15 mouse cellular contexts compared by ENCODE assay signal in the genomic region with DNA sequence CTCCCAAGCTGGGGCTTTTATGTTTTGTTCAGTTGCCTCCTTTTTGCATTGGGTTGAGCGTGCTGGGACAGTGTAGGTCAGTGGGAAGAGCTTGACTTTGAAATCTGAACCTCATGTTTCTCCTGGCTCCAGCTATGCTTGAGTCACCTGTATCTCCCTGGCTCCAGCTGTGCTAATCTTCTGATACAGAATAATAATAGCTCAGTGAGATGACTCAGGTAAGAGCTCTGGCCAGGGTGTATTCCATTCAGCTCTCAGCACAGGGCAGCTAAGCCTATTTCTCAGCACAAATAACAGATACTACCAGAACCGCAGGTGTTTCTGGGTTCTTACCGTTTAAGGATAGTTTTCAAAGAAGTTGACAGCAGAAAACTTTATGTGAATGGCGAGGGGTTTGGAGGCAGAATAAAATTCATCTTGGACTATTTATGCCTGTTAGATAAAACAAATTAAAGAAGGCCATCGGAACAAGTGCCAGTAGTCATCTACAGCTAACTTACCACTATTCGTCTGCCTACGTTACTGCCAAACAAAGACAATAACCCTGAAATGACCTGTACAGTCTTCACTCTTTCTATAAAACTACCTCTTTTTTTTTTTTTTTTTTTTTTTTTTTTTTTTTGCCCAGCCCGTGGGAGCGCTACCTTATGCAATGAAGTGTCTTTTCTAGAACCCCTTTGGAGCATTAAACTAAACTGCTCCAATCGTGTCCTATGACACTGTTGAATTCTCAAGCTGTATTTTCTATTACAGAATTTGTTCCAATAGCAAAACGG. TPM values are rescaled to one million over a fixed set of nuclear protein-coding genes. Genes with fewer than 3 reads are reported as not detected.
DNase-seq lines count a peak whose midpoint lies in the region; ATAC-seq and TF ChIP-seq lines count a peak whose summit lies in the region.
"Had no signal": no experiment of that assay in that cellular context is flagged by ENCODE, and none has a peak within 500 bp of the region (broad histone marks: within the 10 kb centered on the region; RNA-seq: fewer than 3 reads in every experiment).

No protein-coding gene starts in this region.

- no peak overlapping the region for H3K9ac ChIP-seq in heart, embryonic 15.5 days
- no peak overlapping the region for H3K9ac ChIP-seq in lung, embryonic 14.5 days
- no peak overlapping the region for H3K9ac ChIP-seq in intestine, postnatal 0 days (ENCODE audit: low read depth, low read length)
- no peak overlapping the region for H3K9ac ChIP-seq in liver, embryonic 11.5 days (ENCODE audit: low read depth, low read length)

- intact Hi-C loops in left cerebral cortex, postnatal 4 days (cut with DNase I) = no loop called here

- peak overlapping the region; percentile 72; the same call in 1 of the 2 replicates for H3K4me2 ChIP-seq in heart, embryonic 15.5 days
- H3K4me2 ChIP-seq in lung, embryonic 14.5 days = peak overlapping the region; percentile 73; the same call in 1 of the 2 replicates
- peak overlapping the region; percentile 81; the same call in 1 of the 2 replicates for H3K4me2 ChIP-seq in intestine, postnatal 0 days (replicated peaks; ENCODE audit: low read depth)
- H3K4me2 ChIP-seq in liver, embryonic 11.5 days = no peak overlapping the region

- no peaks in the 10 kb centered on the region for H3K27me3 ChIP-seq in heart, embryonic 15.5 days
- H3K27me3 ChIP-seq in lung, embryonic 14.5 days (ENCODE audit: insufficient read depth, low read length) = no peaks in the 10 kb centered on the region
- no peaks in the 10 kb centered on the region for H3K27me3 ChIP-seq in intestine, postnatal 0 days (replicated peaks; ENCODE audit: control insufficient read depth, insufficient read depth, low read length)
- no peaks in the 10 kb centered on the region for H3K27me3 ChIP-seq in liver, embryonic 11.5 days (replicated peaks; ENCODE audit: control insufficient read depth, insufficient read depth, low read length)
- H3K27me3 ChIP-seq: embryonic facial prominence, embryonic 12.5 days had no signal

- no peak overlapping the region for H3K27ac ChIP-seq in heart, embryonic 15.5 days
- no peak overlapping the region for H3K27ac ChIP-seq in lung, embryonic 14.5 days (ENCODE audit: low read depth)
- H3K27ac ChIP-seq in intestine, postnatal 0 days (ENCODE audit: low read depth, low read length) = no peak overlapping the region
- H3K27ac ChIP-seq in liver, embryonic 11.5 days (ENCODE audit: low read depth, low read length) = no peak overlapping the region

- TF ChIP-seq CTCF in lung, embryonic 14.5 days (IDR thresholded peaks at IDR 0.05; ENCODE audit: low read depth) = no peak
- no peak for TF ChIP-seq CTCF in intestine, postnatal 0 days (IDR thresholded peaks at IDR 0.05; ENCODE audit: low read depth)

- WGBS in heart, embryonic 15.5 days = 75% methylated on average over 11 of the region's 11 CpGs
- WGBS in lung, embryonic 14.5 days = 74% methylated on average over 11 of the region's 11 CpGs
- WGBS in intestine, postnatal 0 days = 78% methylated on average over 11 of the region's 11 CpGs
- 73% methylated on average over 11 of the region's 11 CpGs for WGBS in liver, embryonic 11.5 days

- no peak for DNase-seq in heart, adult 9 months (ENCODE audit: low spot score in 2 of 2)
- no peak for DNase-seq in lung, embryonic 14.5 days
- DNase-seq in lung, postnatal 4 days = no peak
- DNase-seq in brain, adult 2 months (ENCODE audit: low read depth, low spot score) = peak; percentile 21
- no peak for DNase-seq in liver, embryonic 11.5 days (ENCODE audit: low spot score)
- no peak for DNase-seq in left cerebral cortex, postnatal 4 days
- DNase-seq: cerebellum, adult 8-10 months; gastrocnemius, postnatal 25 days; thymus, postnatal 4 days had no signal

- H3K4me3 ChIP-seq in heart, embryonic 15.5 days = no peak overlapping the region
- no peak overlapping the region for H3K4me3 ChIP-seq in lung, embryonic 14.5 days (ENCODE audit: low read depth, low read length)
- no peak overlapping the region for H3K4me3 ChIP-seq in intestine, postnatal 0 days (ENCODE audit: low read depth, low read length)
- H3K4me3 ChIP-seq in liver, embryonic 11.5 days (ENCODE audit: low read depth, low read length) = no peak overlapping the region

- no peaks in the 10 kb centered on the region for H3K9me3 ChIP-seq in heart, embryonic 15.5 days (replicated peaks)
- H3K9me3 ChIP-seq in lung, embryonic 14.5 days (ENCODE audit: low read depth, low read length) = no peaks in the 10 kb centered on the region
- no peaks in the 10 kb centered on the region for H3K9me3 ChIP-seq in intestine, postnatal 0 days (ENCODE audit: control insufficient read depth)
- H3K9me3 ChIP-seq in liver, embryonic 11.5 days (ENCODE audit: control insufficient read depth, low read length) = no peaks in the 10 kb centered on the region
- H3K9me3 ChIP-seq: embryonic facial prominence, embryonic 12.5 days had no signal

- no peak for ATAC-seq in heart, embryonic 15.5 days (replicated peaks; ENCODE audit: insufficient number of reproducible peaks, insufficient read depth, low FRiP score, low read depth)
- ATAC-seq in lung, embryonic 14.5 days (ENCODE audit: insufficient read depth) = no peak
- ATAC-seq in intestine, postnatal 0 days = peak; percentile 51; the same call in 1 of the 2 replicates
- no peak for ATAC-seq in liver, embryonic 11.5 days (replicated peaks; ENCODE audit: low FRiP score)

- no peaks in the 10 kb centered on the region for H3K36me3 ChIP-seq in heart, embryonic 15.5 days
- H3K36me3 ChIP-seq in lung, embryonic 14.5 days (ENCODE audit: insufficient read depth) = no peaks in the 10 kb centered on the region
- no peaks in the 10 kb centered on the region for H3K36me3 ChIP-seq in intestine, postnatal 0 days (ENCODE audit: control insufficient read depth, insufficient read depth)
- H3K36me3 ChIP-seq in liver, embryonic 11.5 days (ENCODE audit: control insufficient read depth, insufficient read depth, low read length) = no peaks in the 10 kb centered on the region
- H3K36me3 ChIP-seq: embryonic facial prominence, embryonic 12.5 days had no signal

- H3K4me1 ChIP-seq in heart, embryonic 15.5 days (replicated peaks) = peaks cover 5% of the 10 kb centered on the region
- no peaks in the 10 kb centered on the region for H3K4me1 ChIP-seq in lung, embryonic 14.5 days (ENCODE audit: insufficient read depth)
- no peaks in the 10 kb centered on the region for H3K4me1 ChIP-seq in intestine, postnatal 0 days (replicated peaks; ENCODE audit: control insufficient read depth, insufficient read depth, low read length)
- no peaks in the 10 kb centered on the region for H3K4me1 ChIP-seq in liver, embryonic 11.5 days (replicated peaks; ENCODE audit: control insufficient read depth, insufficient read depth, low read length)
- H3K4me1 ChIP-seq: embryonic facial prominence, embryonic 12.5 days had no signal

RNA-seq across cellular contexts. Expression of gene Slc19a3, which starts 1.2 kb away (rescaled TPM):
- polyA plus RNA-seq in heart, embryonic 15.5 days (2015; fragmentation: Nextera tagmentation; extraction: Ambion mirVana) = 1.7 and 2.0 TPM in 2 replicates
- 0.51 and 0.80 TPM in 2 replicates for polyA plus RNA-seq in lung, embryonic 14.5 days (2014; fragmentation: Nextera tagmentation; extraction: Ambion mirVana)
- polyA plus RNA-seq in intestine, postnatal 0 days (2015; fragmentation: Nextera tagmentation; extraction: Ambion mirVana) = 5.8 and 6.8 TPM in 2 replicates
- polyA plus RNA-seq in liver, embryonic 11.5 days (2014; fragmentation: Nextera tagmentation; extraction: Ambion mirVana) = 0.18 and 0.21 TPM in 2 replicates
- under 1 TPM; 0.64 to 0.94 TPM for total RNA-seq in left cerebral cortex, postnatal 4 days (2021)
- total RNA-seq: gastrocnemius, postnatal 25 days; liver, adult 2 months had no signal

RNA-seq across cellular contexts. Expression of gene Krtap28-10, which starts 5.2 kb away (rescaled TPM):
- polyA plus RNA-seq in heart, embryonic 15.5 days (2015; fragmentation: Nextera tagmentation; extraction: Ambion mirVana) = not detected in 2 replicates
- not detected in 2 replicates for polyA plus RNA-seq in lung, embryonic 14.5 days (2014; fragmentation: Nextera tagmentation; extraction: Ambion mirVana)
- not detected in 2 replicates for polyA plus RNA-seq in intestine, postnatal 0 days (2015; fragmentation: Nextera tagmentation; extraction: Ambion mirVana)
- not detected in 2 replicates for polyA plus RNA-seq in liver, embryonic 11.5 days (2014; fragmentation: Nextera tagmentation; extraction: Ambion mirVana)
- total RNA-seq in left cerebral cortex, postnatal 4 days (2021) = not detected
- total RNA-seq: gastrocnemius, postnatal 25 days; heart, postnatal 25 days; layer of hippocampus, postnatal 25 days; liver, adult 2 months had no signal
- polyA plus RNA-seq: embryonic facial prominence, embryonic 12.5 days; liver, adult 2 months had no signal

RNA-seq across cellular contexts. Expression of gene Gm47969, which starts 7.7 kb away (rescaled TPM):
- polyA plus RNA-seq in heart, embryonic 15.5 days (2015; fragmentation: Nextera tagmentation; extraction: Ambion mirVana) = not detected in 2 replicates
- polyA plus RNA-seq in lung, embryonic 14.5 days (2014; fragmentation: Nextera tagmentation; extraction: Ambion mirVana) = not detected in 2 replicates
- not detected in 2 replicates for polyA plus RNA-seq in intestine, postnatal 0 days (2015; fragmentation: Nextera tagmentation; extraction: Ambion mirVana)
- polyA plus RNA-seq in liver, embryonic 11.5 days (2014; fragmentation: Nextera tagmentation; extraction: Ambion mirVana) = not detected in 2 replicates
- total RNA-seq in left cerebral cortex, postnatal 4 days (2021) = not detected
- total RNA-seq: gastrocnemius, postnatal 25 days; heart, postnatal 25 days; layer of hippocampus, postnatal 25 days; liver, adult 2 months had no signal
- polyA plus RNA-seq: embryonic facial prominence, embryonic 12.5 days; liver, adult 2 months had no signal

RNA-seq across cellular contexts. Expression of gene A030005K14Rik, which starts 22.1 kb away (rescaled TPM):
- not detected in 2 replicates for polyA plus RNA-seq in heart, embryonic 15.5 days (2015; fragmentation: Nextera tagmentation; extraction: Ambion mirVana)
- polyA plus RNA-seq in lung, embryonic 14.5 days (2014; fragmentation: Nextera tagmentation; extraction: Ambion mirVana) = not detected in 2 replicates
- not detected in 2 replicates for polyA plus RNA-seq in intestine, postnatal 0 days (2015; fragmentation: Nextera tagmentation; extraction: Ambion mirVana)
- polyA plus RNA-seq in liver, embryonic 11.5 days (2014; fragmentation: Nextera tagmentation; extraction: Ambion mirVana) = not detected in 2 replicates
- not detected for total RNA-seq in left cerebral cortex, postnatal 4 days (2021)
- total RNA-seq: gastrocnemius, postnatal 25 days; heart, postnatal 25 days; layer of hippocampus, postnatal 25 days; liver, adult 2 months had no signal
- polyA plus RNA-seq: embryonic facial prominence, embryonic 12.5 days; liver, adult 2 months had no signal

RNA-seq across cellular contexts. Expression of gene Krtap28-13, which starts 23.6 kb away (rescaled TPM):
- polyA plus RNA-seq in heart, embryonic 15.5 days (2015; fragmentation: Nextera tagmentation; extraction: Ambion mirVana) = not detected in 2 replicates
- polyA plus RNA-seq in lung, embryonic 14.5 days (2014; fragmentation: Nextera tagmentation; extraction: Ambion mirVana) = not detected in 2 replicates
- polyA plus RNA-seq in intestine, postnatal 0 days (2015; fragmentation: Nextera tagmentation; extraction: Ambion mirVana) = 0.12 TPM in 1 of 2 replicates, not detected in the other
- polyA plus RNA-seq in liver, embryonic 11.5 days (2014; fragmentation: Nextera tagmentation; extraction: Ambion mirVana) = not detected in 2 replicates
- total RNA-seq in left cerebral cortex, postnatal 4 days (2021) = not detected
- total RNA-seq: gastrocnemius, postnatal 25 days; heart, postnatal 25 days; layer of hippocampus, postnatal 25 days; liver, adult 2 months had no signal
- polyA plus RNA-seq: embryonic facial prominence, embryonic 12.5 days; liver, adult 2 months had no signal
